Mouse (Mus musculus): ENCODE results near the gene Trmt1l.

Trmt1l gene

GRCm38 (mm10) chr1:151494711-151495110 lies 66.4 kb downstream of the Trmt1l start:
- DNase-seq (ENCODE audit: low spot score), result no peak

GRCm38 (mm10) chr1:151495635-151496285 lies 67.4 kb downstream of the Trmt1l start:
- no peak for DNase-seq (ENCODE audit: low spot score)

GRCm38 (mm10) chr1:151497028-151497427 lies 68.7 kb downstream of the Trmt1l start:
- DNase-seq (ENCODE audit: low spot score), result no peak

- DNase-seq (ENCODE audit: low spot score), result no peak
These were observed 69.6 kb downstream of the Trmt1l start for GRCm38 (mm10) chr1:151497942-151498341.

- DNase-seq (ENCODE audit: low spot score), result no peak
These were observed 70.0 kb downstream of the Trmt1l start for GRCm38 (mm10) chr1:151498381-151498780.

GRCm38 (mm10) chr1:151499815-151500501 lies 71.6 kb downstream of the Trmt1l start:
- no peak for DNase-seq (ENCODE audit: low spot score)

- peak; percentile 44 for DNase-seq (ENCODE audit: low spot score)
These were observed 72.4 kb downstream of the Trmt1l start, which contains the start of gene Rnf2 for GRCm38 (mm10) chr1:151500531-151501361. Gene Rnf2 (minus strand): TSS chr1:151500955.
